Comparison of ENCODE assay signal across 27 mouse cellular contexts in genomic region chr17:43406321-43406720, GRCm38 (mm10). TPM values are rescaled to one million over a fixed set of nuclear protein-coding genes. Genes with fewer than 3 reads are reported as not detected.
DNase-seq lines count a peak whose midpoint lies in the region; TF ChIP-seq lines count a peak whose summit lies in the region.
"Had no signal": no experiment of that assay in that cellular context is flagged by ENCODE, and none has a peak within 500 bp of the region (broad histone marks: within the 10 kb centered on the region; RNA-seq: fewer than 3 reads in every experiment).

No protein-coding gene starts in this region.

- no peak for TF ChIP-seq POLR2A in kidney, adult 2 months (IDR thresholded peaks at IDR 0.05; ENCODE audit: low read depth, low read length)
- TF ChIP-seq POLR2A in testis, adult 2 months (IDR thresholded peaks at IDR 0.05; ENCODE audit: control insufficient read depth, low read depth, low read length), result no peak

- H3K4me3 ChIP-seq in kidney, adult 2 months (ENCODE audit: insufficient read depth, low read depth, low read length), result no peak overlapping the region
- peak overlapping the region; percentile 16; the same call in 1 of the 2 replicates for H3K4me3 ChIP-seq in testis, adult 2 months (ENCODE audit: control insufficient read depth, low read depth, low read length)
- H3K4me3 ChIP-seq: embryonic facial prominence, embryonic 12.5 days; embryonic facial prominence, embryonic 15.5 days; erythroblast, embryonic 14.5 days; forebrain, embryonic 12.5 days; hindbrain, embryonic 13.5 days had no signal

- TF ChIP-seq CTCF in kidney, adult 2 months (conservative IDR thresholded peaks at IDR 0.05; ENCODE audit: insufficient read depth, insufficient read length, low read depth, low read length), result no peak
- no peak for TF ChIP-seq CTCF in testis, adult 2 months (IDR thresholded peaks at IDR 0.05; ENCODE audit: control insufficient read depth, insufficient read depth, insufficient replicate concordance, low read depth, low read length)

- H3K4me1 ChIP-seq in kidney, adult 2 months (ENCODE audit: control insufficient read depth, insufficient read depth, low read length), result peaks cover 3% of the 10 kb centered on the region; the same call in 1 of the 2 replicates
- no peaks in the 10 kb centered on the region for H3K4me1 ChIP-seq in testis, adult 2 months (ENCODE audit: control insufficient read depth, insufficient read depth, low read length)
- H3K4me1 ChIP-seq: embryonic facial prominence, embryonic 12.5 days; embryonic facial prominence, embryonic 15.5 days; forebrain, embryonic 12.5 days; hindbrain, embryonic 13.5 days had no signal

- peak overlapping the region; percentile 63; the same call in 1 of the 2 replicates for H3K27ac ChIP-seq in kidney, adult 2 months (ENCODE audit: insufficient read depth, low read depth, low read length)
- H3K27ac ChIP-seq in testis, adult 2 months (ENCODE audit: control insufficient read depth, insufficient read depth, low read depth, low read length), result no peak overlapping the region
- H3K27ac ChIP-seq: embryonic facial prominence, embryonic 12.5 days; embryonic facial prominence, embryonic 15.5 days; forebrain, embryonic 12.5 days; hindbrain, embryonic 13.5 days had no signal

- H3K27me3 ChIP-seq in kidney, adult 2 months (replicated peaks; ENCODE audit: control insufficient read depth, insufficient read depth, low read length), result no peaks in the 10 kb centered on the region
- H3K27me3 ChIP-seq in testis, adult 2 months (ENCODE audit: control insufficient read depth, insufficient read depth, low read length), result no peaks in the 10 kb centered on the region
- H3K27me3 ChIP-seq: CH12.LX; embryonic facial prominence, embryonic 12.5 days; embryonic facial prominence, embryonic 15.5 days; forebrain, embryonic 12.5 days; hindbrain, embryonic 13.5 days; Patski had no signal

- 67% methylated on average over 3 of the region's 3 CpGs for WGBS in kidney, adult 2 months

- no peaks in the 10 kb centered on the region for H3K36me3 ChIP-seq in kidney, adult 2 months (ENCODE audit: control insufficient read depth, insufficient read depth, low read length)
- H3K36me3 ChIP-seq in testis, adult 2 months (ENCODE audit: control insufficient read depth, insufficient read depth, low read length), result no peaks in the 10 kb centered on the region
- H3K36me3 ChIP-seq: embryonic facial prominence, embryonic 12.5 days; embryonic facial prominence, embryonic 15.5 days; forebrain, embryonic 12.5 days; G1E; hindbrain, embryonic 13.5 days had no signal

- intact Hi-C loops in left cerebral cortex, postnatal 36 days (cut with DNase I), result no loop called here

- DNase-seq in heart, adult 11 months, result peak; percentile 74
- no peak for DNase-seq in heart, adult 9 months (ENCODE audit: low spot score in 2 of 2)
- DNase-seq in kidney, adult 2 months, result peak; percentile 45
- DNase-seq in kidney, postnatal 14 days, result no peak
- no peak for DNase-seq in testis, postnatal 14 days (ENCODE audit: low spot score)
- DNase-seq in left cerebral cortex, postnatal 36 days (ENCODE audit: low spot score in 2 of 2), result no peak
- DNase-seq: adrenal gland, postnatal 10 days; adrenal gland, postnatal 36 days; B cell, adult 2 months; cerebellum, adult 11 months; cerebellum, adult 2 months; cerebellum, adult 9-11 months; cerebellum, postnatal 25 days; gastrocnemius, postnatal 10 days; gastrocnemius, postnatal 36 days had no signal

RNA-seq across cellular contexts. Expression of gene Adgrf5, which starts 46.1 kb away (rescaled TPM):
- 35.5 and 41.7 TPM in 2 replicates for polyA plus RNA-seq in kidney, adult 2 months (2012; rRNA removed)
- 0.74 and 1.4 TPM in 2 replicates for polyA plus RNA-seq in testis, adult 2 months (2012; rRNA removed)
- 10 to 100 TPM; 26.4 to 30.3 TPM for total RNA-seq in left cerebral cortex, postnatal 36 days (2021)
- total RNA-seq: CH12.LX; common myeloid progenitor, adult 5-6 weeks; granulocyte monocyte progenitor cell, adult 5-6 weeks; hematopoietic stem cell, adult 5-6 weeks had no signal
- polyA plus RNA-seq: erythroblast, embryonic 14.5 days; G1E had no signal

Comparison
In these comparisons a context has a peak if more than half of its experiments do, and no peak if none do; other contexts are left out.
1. DNase-seq: peak in heart, adult 11 months (single experiment) and kidney, adult 2 months (single experiment); none in heart, adult 9 months (0 of 2), kidney, postnatal 14 days (single experiment), testis, postnatal 14 days (single experiment) and left cerebral cortex, postnatal 36 days (0 of 2).
2. RNA of gene Adgrf5, which starts 46.1 kb away (polyA plus RNA-seq): 35.5 to 41.7 TPM in kidney, adult 2 months; 0.74 to 1.4 TPM in testis, adult 2 months; every median in the first group is over 10 times any median in the second.